Mouse (Mus musculus) olfactory bulb, adult 2 months (tissue): ENCODE measurements around the gene Slc6a4.

Experiments used
- CTCF ChIP-seq: fragments of 200-500 bp; IDR thresholded peaks from 2 replicates; pipeline ENCODE4 v1.5.1; 2012; ENCODE audit warnings: low read depth, mild to moderate bottlenecking, low read length, moderate library complexity; ENCODE audit not compliant: insufficient read depth
- POLR2A ChIP-seq: fragments of 200-500 bp; IDR thresholded peaks from 2 replicates; pipeline ENCODE4 v1.6.1; 2012; ENCODE audit warnings: mild to moderate bottlenecking, low read depth, low read length, moderate library complexity; ENCODE audit not compliant: insufficient read depth

DNA sequence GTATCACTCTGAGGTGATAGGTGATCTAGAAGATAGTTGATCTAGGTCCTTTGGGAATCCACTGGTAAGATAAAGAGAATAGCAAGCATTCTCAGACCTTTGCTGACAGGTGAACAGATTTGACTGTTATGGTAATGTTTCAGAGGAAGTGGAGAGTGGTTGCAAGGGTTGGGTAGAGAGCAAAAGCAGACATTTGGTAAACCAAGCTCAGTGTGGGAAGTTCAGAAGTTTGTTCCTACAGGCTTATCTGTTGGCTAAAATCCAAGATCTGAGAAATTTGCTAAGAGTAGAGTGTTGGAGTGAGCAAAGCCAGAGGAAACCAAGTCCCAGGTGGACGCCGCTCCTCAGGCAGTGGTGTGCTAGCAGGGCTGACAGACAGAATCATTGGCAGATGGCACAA, 28.1 kb upstream of the Slc6a4 start:
- no peak for TF ChIP-seq CTCF
- no peak for TF ChIP-seq POLR2A
